Mouse (Mus musculus): ENCODE results near the gene Pkig. TPM values are rescaled to one million over a fixed set of nuclear protein-coding genes. Genes with fewer than 3 reads are reported as not detected.
"Not testable (repeated sequence)": the region's sequence is repeated elsewhere in the genome, so short reads cannot be mapped to it uniquely, and the experiment has no call there.

Pkig gene
- polyA plus RNA-seq, 1 experiment from 2014 or later: 136 TPM

- H3K36me3 ChIP-seq (ENCODE audit: control insufficient read depth, insufficient read depth, low read length); H3K9me3 ChIP-seq (ENCODE audit: control insufficient read depth, low read length); H3K4me2 ChIP-seq (replicated peaks; ENCODE audit: low read depth, low read length); H3K27me3 ChIP-seq (ENCODE audit: control insufficient read depth, insufficient read depth, low read length); H3K4me1 ChIP-seq (replicated peaks; ENCODE audit: control insufficient read depth, insufficient read depth, low read length); ATAC-seq (ENCODE audit: low FRiP score); H3K9ac ChIP-seq (ENCODE audit: low read depth, low read length); H3K27ac ChIP-seq (ENCODE audit: low read depth, low read length); DNase-seq (ENCODE audit: low spot score); H3K4me3 ChIP-seq (ENCODE audit: low read depth, low read length): not testable (repeated sequence)
- 97% methylated on average over 6 of the region's 12 CpGs for WGBS
Measured at GRCm38 (mm10) chr2:163655699-163656098, 2.5 kb upstream of the Pkig start.

GRCm38 (mm10) chr2:163657486-163657885, 700 bp upstream of the Pkig start:
- no peak overlapping the region for H3K4me3 ChIP-seq (ENCODE audit: low read depth, low read length)
- DNase-seq (ENCODE audit: low spot score) (no peak), ATAC-seq (ENCODE audit: low FRiP score) (no peak)
- 85% methylated on average over 2 of the region's 2 CpGs for WGBS
- no peak overlapping the region for H3K4me2 ChIP-seq (replicated peaks; ENCODE audit: low read depth, low read length)
- no peaks in the 10 kb centered on the region for H3K9me3 ChIP-seq (ENCODE audit: control insufficient read depth, low read length)
- no peak overlapping the region for H3K9ac ChIP-seq (ENCODE audit: low read depth, low read length)
- no peaks in the 10 kb centered on the region for H3K27me3 ChIP-seq (ENCODE audit: control insufficient read depth, insufficient read depth, low read length)
- H3K27ac ChIP-seq (ENCODE audit: low read depth, low read length): no peak overlapping the region
- H3K36me3 ChIP-seq (ENCODE audit: control insufficient read depth, insufficient read depth, low read length): no peaks in the 10 kb centered on the region
- H3K4me1 ChIP-seq (replicated peaks; ENCODE audit: control insufficient read depth, insufficient read depth, low read length): peaks cover 2% of the 10 kb centered on the region; the same call in 1 of the 2 replicates

- no peaks in the 10 kb centered on the region for H3K9me3 ChIP-seq (ENCODE audit: control insufficient read depth, low read length)
- no peak overlapping the region for H3K27ac ChIP-seq (ENCODE audit: low read depth, low read length)
- H3K9ac ChIP-seq (ENCODE audit: low read depth, low read length): peak overlapping the region; percentile 68
- DNase-seq (ENCODE audit: low spot score) (peak; percentile 41), ATAC-seq (ENCODE audit: low FRiP score) (0 out of 2 replicates have a peak, but pooled peaks have one; percentile 6)
- peak overlapping the region; percentile 41 for H3K4me2 ChIP-seq (replicated peaks; ENCODE audit: low read depth, low read length)
- no peaks in the 10 kb centered on the region for H3K27me3 ChIP-seq (ENCODE audit: control insufficient read depth, insufficient read depth, low read length)
- peaks cover 2% of the 10 kb centered on the region; the same call in 1 of the 2 replicates for H3K4me1 ChIP-seq (replicated peaks; ENCODE audit: control insufficient read depth, insufficient read depth, low read length)
- WGBS: 1% methylated on average over 8 of the region's 8 CpGs
- no peaks in the 10 kb centered on the region for H3K36me3 ChIP-seq (ENCODE audit: control insufficient read depth, insufficient read depth, low read length)
- H3K4me3 ChIP-seq (ENCODE audit: low read depth, low read length): peak overlapping the region; percentile 70
Measured at GRCm38 (mm10) chr2:163658941-163659340, 755 bp downstream of the Pkig start.

GRCm38 (mm10) chr2:163659431-163659830, 1.2 kb downstream of the Pkig start:
- Histone ChIP-seq H3K4me2 (replicated peaks; ENCODE audit: low read depth, low read length) (peak overlapping the region; percentile 41), H3K36me3 (ENCODE audit: control insufficient read depth, insufficient read depth, low read length) (no peaks in the 10 kb centered on the region), H3K27ac (ENCODE audit: low read depth, low read length) (no peak overlapping the region), H3K9ac (ENCODE audit: low read depth, low read length) (no peak overlapping the region), H3K4me3 (ENCODE audit: low read depth, low read length) (peak overlapping the region; percentile 70), H3K27me3 (ENCODE audit: control insufficient read depth, insufficient read depth, low read length) (no peaks in the 10 kb centered on the region), H3K4me1 (replicated peaks; ENCODE audit: control insufficient read depth, insufficient read depth, low read length) (peaks cover 2% of the 10 kb centered on the region; the same call in 1 of the 2 replicates), H3K9me3 (ENCODE audit: control insufficient read depth, low read length) (no peaks in the 10 kb centered on the region)
- WGBS: 75% methylated on average over 12 of the region's 12 CpGs
- no peak for ATAC-seq (ENCODE audit: low FRiP score)
- no peak for DNase-seq (ENCODE audit: low spot score)

GRCm38 (mm10) chr2:163660103-163660701, 2.0 kb downstream of the Pkig start:
- ATAC-seq (ENCODE audit: low FRiP score): no peak
- Histone ChIP-seq H3K27ac (ENCODE audit: low read depth, low read length) (no peak overlapping the region), H3K4me2 (replicated peaks; ENCODE audit: low read depth, low read length) (no peak overlapping the region), H3K27me3 (ENCODE audit: control insufficient read depth, insufficient read depth, low read length) (no peaks in the 10 kb centered on the region), H3K9me3 (ENCODE audit: control insufficient read depth, low read length) (no peaks in the 10 kb centered on the region), H3K4me3 (ENCODE audit: low read depth, low read length) (no peak overlapping the region), H3K4me1 (replicated peaks; ENCODE audit: control insufficient read depth, insufficient read depth, low read length) (peaks cover 2% of the 10 kb centered on the region; the same call in 1 of the 2 replicates), H3K36me3 (ENCODE audit: control insufficient read depth, insufficient read depth, low read length) (no peaks in the 10 kb centered on the region), H3K9ac (ENCODE audit: low read depth, low read length) (no peak overlapping the region)
- WGBS: 76% methylated on average over 5 of the region's 5 CpGs
- DNase-seq (ENCODE audit: low spot score): no peak

- Histone ChIP-seq H3K27me3 (ENCODE audit: control insufficient read depth, insufficient read depth, low read length) (no peaks in the 10 kb centered on the region), H3K4me2 (replicated peaks; ENCODE audit: low read depth, low read length) (no peak overlapping the region), H3K9ac (ENCODE audit: low read depth, low read length) (no peak overlapping the region), H3K27ac (ENCODE audit: low read depth, low read length) (no peak overlapping the region), H3K4me3 (ENCODE audit: low read depth, low read length) (no peak overlapping the region), H3K36me3 (ENCODE audit: control insufficient read depth, insufficient read depth, low read length) (no peaks in the 10 kb centered on the region), H3K4me1 (replicated peaks; ENCODE audit: control insufficient read depth, insufficient read depth, low read length) (peaks cover 2% of the 10 kb centered on the region; the same call in 1 of the 2 replicates), H3K9me3 (ENCODE audit: control insufficient read depth, low read length) (no peaks in the 10 kb centered on the region)
- 52% methylated on average over 6 of the region's 6 CpGs for WGBS
- ATAC-seq (ENCODE audit: low FRiP score): no peak
- DNase-seq (ENCODE audit: low spot score): no peak
Measured at GRCm38 (mm10) chr2:163661371-163661850, 3.2 kb downstream of the Pkig start.

- H3K9ac ChIP-seq (ENCODE audit: low read depth, low read length): no peak overlapping the region
- WGBS: 93% methylated on average over 5 of the region's 5 CpGs
- no peak overlapping the region for H3K4me2 ChIP-seq (replicated peaks; ENCODE audit: low read depth, low read length)
- DNase-seq (ENCODE audit: low spot score): no peak
- no peaks in the 10 kb centered on the region for H3K27me3 ChIP-seq (ENCODE audit: control insufficient read depth, insufficient read depth, low read length)
- H3K9me3 ChIP-seq (ENCODE audit: control insufficient read depth, low read length): no peaks in the 10 kb centered on the region
- H3K4me1 ChIP-seq (replicated peaks; ENCODE audit: control insufficient read depth, insufficient read depth, low read length): peaks cover 2% of the 10 kb centered on the region; the same call in 1 of the 2 replicates
- ATAC-seq (ENCODE audit: low FRiP score): no peak
- H3K36me3 ChIP-seq (ENCODE audit: control insufficient read depth, insufficient read depth, low read length): no peaks in the 10 kb centered on the region
- no peak overlapping the region for H3K27ac ChIP-seq (ENCODE audit: low read depth, low read length)
- H3K4me3 ChIP-seq (ENCODE audit: low read depth, low read length): no peak overlapping the region
Measured at GRCm38 (mm10) chr2:163662076-163662475, 3.9 kb downstream of the Pkig start.

GRCm38 (mm10) chr2:163662698-163663221, 4.6 kb downstream of the Pkig start:
- Histone ChIP-seq H3K9ac (ENCODE audit: low read depth, low read length) (no peak overlapping the region), H3K9me3 (ENCODE audit: control insufficient read depth, low read length) (no peaks in the 10 kb centered on the region), H3K4me2 (replicated peaks; ENCODE audit: low read depth, low read length) (no peak overlapping the region), H3K27ac (ENCODE audit: low read depth, low read length) (no peak overlapping the region), H3K4me3 (ENCODE audit: low read depth, low read length) (no peak overlapping the region), H3K27me3 (ENCODE audit: control insufficient read depth, insufficient read depth, low read length) (no peaks in the 10 kb centered on the region), H3K4me1 (replicated peaks; ENCODE audit: control insufficient read depth, insufficient read depth, low read length) (peaks cover 2% of the 10 kb centered on the region; the same call in 1 of the 2 replicates), H3K36me3 (ENCODE audit: control insufficient read depth, insufficient read depth, low read length) (no peaks in the 10 kb centered on the region)
- 71% methylated on average over 2 of the region's 2 CpGs for WGBS
- ATAC-seq (ENCODE audit: low FRiP score) (no peak), DNase-seq (ENCODE audit: low spot score) (no peak)

- Histone ChIP-seq H3K9ac (ENCODE audit: low read depth, low read length) (no peak overlapping the region), H3K4me2 (replicated peaks; ENCODE audit: low read depth, low read length) (no peak overlapping the region), H3K9me3 (ENCODE audit: control insufficient read depth, low read length) (no peaks in the 10 kb centered on the region), H3K4me1 (replicated peaks; ENCODE audit: control insufficient read depth, insufficient read depth, low read length) (peaks cover 2% of the 10 kb centered on the region; the same call in 1 of the 2 replicates), H3K36me3 (ENCODE audit: control insufficient read depth, insufficient read depth, low read length) (no peaks in the 10 kb centered on the region), H3K4me3 (ENCODE audit: low read depth, low read length) (no peak overlapping the region), H3K27me3 (ENCODE audit: control insufficient read depth, insufficient read depth, low read length) (no peaks in the 10 kb centered on the region), H3K27ac (ENCODE audit: low read depth, low read length) (no peak overlapping the region)
- DNase-seq (ENCODE audit: low spot score) (no peak), ATAC-seq (ENCODE audit: low FRiP score) (no peak)
- WGBS: 73% methylated on average over 3 of the region's 3 CpGs
Measured at GRCm38 (mm10) chr2:163663930-163664329, 5.7 kb downstream of the Pkig start.
